Mouse (Mus musculus) ES-Bruce4 (cell line): Measurements from ENCODE around the gene Tnfrsf1a.

Experiments
- CTCF ChIP-seq: IDR thresholded peaks from one replicate; pipeline ENCODE4 v1.8.1; 2011; ENCODE audit warnings: low read depth, low read length
- EP300 ChIP-seq: IDR thresholded peaks from 2 replicates; pipeline ENCODE4 v1.6.1; 2011; ENCODE audit warnings: low read depth, low read length; ENCODE audit not compliant: insufficient read depth
- POLR2A ChIP-seq: IDR thresholded peaks from one replicate; pipeline ENCODE4 v1.8.1; 2011; ENCODE audit warnings: low read length; ENCODE audit not compliant: insufficient read depth

DNA sequence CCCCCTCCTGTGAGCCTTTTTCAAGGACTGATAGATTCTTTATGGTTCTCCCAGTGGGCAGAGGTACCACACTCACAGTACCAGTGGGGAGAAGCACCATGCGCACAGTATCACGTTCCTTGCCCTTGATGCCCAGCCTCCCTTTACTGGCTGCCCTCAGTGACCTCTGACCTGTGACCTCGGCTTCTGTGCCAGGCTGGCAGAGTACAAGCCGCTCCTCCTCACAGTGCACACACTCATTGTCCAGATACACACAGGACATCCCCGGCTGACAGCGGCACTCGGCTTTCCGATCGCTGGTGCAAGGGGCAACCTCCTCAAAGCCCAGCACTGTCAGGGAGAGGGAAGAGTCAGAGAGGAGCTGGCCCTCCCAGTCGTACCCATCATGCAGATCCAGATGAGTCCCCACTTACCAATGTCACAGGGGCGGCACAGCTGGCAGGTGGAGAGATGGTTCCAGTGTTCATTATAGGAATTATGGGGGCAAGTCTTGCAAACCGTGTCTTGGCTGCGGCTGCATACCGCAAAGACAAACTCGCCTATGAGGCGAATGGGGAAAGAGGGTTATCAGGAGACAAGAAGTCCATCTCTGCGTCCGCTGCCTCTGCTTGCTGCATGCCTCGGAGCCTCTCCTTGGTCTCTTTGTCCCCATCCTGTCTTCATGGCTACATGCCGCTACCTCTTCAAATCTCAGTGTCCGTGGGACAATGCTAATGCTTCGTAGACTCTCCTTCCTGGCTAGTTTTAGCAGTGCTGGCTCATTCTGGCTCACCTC is 36.4 kb upstream of the Tnfrsf1a start:
- no peak for TF ChIP-seq CTCF
- TF ChIP-seq EP300 = no peak
- no peak for TF ChIP-seq POLR2A
